Mouse (Mus musculus): ENCODE results near the gene Tm9sf3. TPM values are rescaled to one million over a fixed set of nuclear protein-coding genes. Genes with fewer than 3 reads are reported as not detected.

Gene Tm9sf3
- polyA plus RNA-seq, 1 experiment from 2014 or later, result 105 TPM

- no peak for ATAC-seq (ENCODE audit: low read depth)
- H3K4me1 ChIP-seq (replicated peaks), result peaks cover 32% of the 10 kb centered on the region
- 49% methylated on average over 2 of the region's 2 CpGs for WGBS
These were observed 5.1 kb downstream of the Tm9sf3 start for GRCm38 (mm10) chr19:41258707-41259106.

GRCm38 (mm10) chr19:41254584-41254983 is 9.2 kb downstream of the Tm9sf3 start:
- Histone ChIP-seq H3K9me3 (no peaks in the 10 kb centered on the region), H3K9ac (no peak overlapping the region), H3K4me3 (no peak overlapping the region), H3K27ac (replicated peaks) (no peak overlapping the region), H3K4me1 (replicated peaks) (peaks cover under 1% of the 10 kb centered on the region; the same call in 1 of the 2 replicates), H3K36me3 (0 out of 2 replicates have a peak, but pooled peaks cover 4% of the 10 kb centered on the region), H3K27me3 (no peaks in the 10 kb centered on the region), H3K4me2 (no peak overlapping the region)
- WGBS, result 92% methylated on average over 5 of the region's 5 CpGs
- ATAC-seq (ENCODE audit: low read depth), result no peak

More at GRCm38 (mm10) chr19:41258707-41259106, 5.1 kb downstream of the Tm9sf3 start:
- Histone ChIP-seq H3K4me3 (no peak overlapping the region), H3K36me3 (no peaks in the 10 kb centered on the region), H3K9me3 (no peaks in the 10 kb centered on the region), H3K4me2 (no peak overlapping the region), H3K27ac (replicated peaks) (no peak overlapping the region), H3K9ac (no peak overlapping the region), H3K27me3 (no peaks in the 10 kb centered on the region)

DNA sequence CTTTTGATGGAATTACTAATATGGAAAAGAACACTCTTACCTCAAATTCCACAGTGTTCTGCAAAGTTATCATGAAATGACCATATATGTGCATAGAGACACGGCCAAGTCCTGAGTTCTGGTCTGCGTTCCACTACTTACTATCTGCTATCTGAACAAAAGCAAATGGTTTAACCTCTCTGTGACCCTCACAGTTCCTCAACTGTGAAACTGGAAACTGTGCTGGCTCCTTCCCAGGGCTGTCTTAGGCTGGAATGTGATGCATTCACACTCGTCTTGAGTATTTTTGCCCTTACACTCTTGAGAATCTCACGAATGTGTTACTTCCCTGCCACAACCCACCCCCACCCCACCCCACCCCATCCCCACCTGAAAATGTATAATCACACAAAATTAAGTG is 14.8 kb downstream of the Tm9sf3 start:
- no peak for ATAC-seq (ENCODE audit: low read depth)
- WGBS, result 77% methylated on average over 4 of the region's 4 CpGs

GRCm38 (mm10) chr19:41248271-41248670 is 15.5 kb downstream of the Tm9sf3 start:
- no peaks in the 10 kb centered on the region for H3K27me3 ChIP-seq
- 92% methylated on average over 3 of the region's 3 CpGs for WGBS
- ATAC-seq (ENCODE audit: low read depth), result no peak

More for the DNA sequence above, 14.8 kb downstream of the Tm9sf3 start:
- no peak overlapping the region for H3K27ac ChIP-seq (replicated peaks)
- no peaks in the 10 kb centered on the region for H3K27me3 ChIP-seq
- peaks cover 7% of the 10 kb centered on the region; the same call in 1 of the 2 replicates for H3K4me1 ChIP-seq (replicated peaks)
- no peak overlapping the region for H3K4me2 ChIP-seq
- H3K9ac ChIP-seq, result no peak overlapping the region
- peaks cover 21% of the 10 kb centered on the region for H3K36me3 ChIP-seq
- no peak overlapping the region for H3K4me3 ChIP-seq
- no peaks in the 10 kb centered on the region for H3K9me3 ChIP-seq

DNA sequence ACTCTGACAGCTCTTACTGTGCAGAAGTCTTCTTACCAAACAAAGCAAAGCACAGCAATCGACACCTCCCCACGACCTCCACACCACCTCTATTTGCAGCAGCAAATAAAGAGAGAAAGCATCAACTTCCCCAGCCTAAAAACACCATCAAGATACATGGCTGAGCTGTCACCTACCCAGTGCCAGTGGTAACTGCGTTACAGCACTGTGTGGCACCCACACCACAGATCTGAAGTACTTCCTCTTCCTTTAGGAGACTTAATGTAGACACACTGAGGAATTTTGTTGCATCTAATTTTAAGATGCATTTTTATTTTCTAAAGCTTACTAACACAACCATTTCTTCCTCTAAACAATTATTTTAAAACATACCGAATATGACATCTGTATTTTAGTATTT is 17.5 kb downstream of the Tm9sf3 start:
- H3K4me2 ChIP-seq, result no peak overlapping the region
- peaks cover 7% of the 10 kb centered on the region; the same call in 1 of the 2 replicates for H3K4me1 ChIP-seq (replicated peaks)
- H3K9me3 ChIP-seq, result no peaks in the 10 kb centered on the region
- H3K9ac ChIP-seq, result no peak overlapping the region
- H3K4me3 ChIP-seq, result no peak overlapping the region
- H3K27ac ChIP-seq (replicated peaks), result no peak overlapping the region
- 87% methylated on average over 4 of the region's 4 CpGs for WGBS
- ATAC-seq (ENCODE audit: low read depth), result no peak
- H3K27me3 ChIP-seq, result no peaks in the 10 kb centered on the region
- H3K36me3 ChIP-seq, result peaks cover 38% of the 10 kb centered on the region

More at GRCm38 (mm10) chr19:41248271-41248670, 15.5 kb downstream of the Tm9sf3 start:
- Histone ChIP-seq H3K4me1 (replicated peaks) (peaks cover 7% of the 10 kb centered on the region; the same call in 1 of the 2 replicates), H3K36me3 (peaks cover 25% of the 10 kb centered on the region), H3K9ac (no peak overlapping the region), H3K4me3 (no peak overlapping the region), H3K4me2 (no peak overlapping the region), H3K27ac (replicated peaks) (no peak overlapping the region), H3K9me3 (no peaks in the 10 kb centered on the region)

DNA sequence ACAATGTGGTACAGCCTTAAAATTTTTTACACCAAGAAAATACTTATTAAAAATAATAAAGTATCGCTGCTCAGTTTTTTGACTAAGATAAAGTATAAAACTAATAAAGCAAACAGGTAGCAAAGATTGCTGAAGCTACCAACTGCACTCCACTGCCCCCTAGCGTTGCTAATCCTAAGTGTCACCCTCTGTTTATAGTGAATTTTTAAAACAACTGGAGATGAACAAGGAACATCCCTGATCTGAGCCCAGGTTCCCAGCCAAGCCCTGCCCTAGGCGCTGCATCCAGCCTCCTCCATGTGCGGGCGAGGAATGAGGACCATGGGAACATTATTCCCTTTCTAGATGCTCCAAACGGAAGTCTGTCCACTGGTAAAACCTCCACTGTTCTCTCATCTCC is 19.2 kb downstream of the Tm9sf3 start:
- no peak overlapping the region for H3K4me3 ChIP-seq
- no peak for ATAC-seq (ENCODE audit: low read depth)
- no peak overlapping the region for H3K27ac ChIP-seq (replicated peaks)
- no peak overlapping the region for H3K9ac ChIP-seq
- no peaks in the 10 kb centered on the region for H3K9me3 ChIP-seq
- no peak overlapping the region for H3K4me2 ChIP-seq
- peaks cover 51% of the 10 kb centered on the region for H3K36me3 ChIP-seq
- WGBS, result 65% methylated on average over 6 of the region's 6 CpGs
- no peaks in the 10 kb centered on the region for H3K27me3 ChIP-seq
- H3K4me1 ChIP-seq (replicated peaks), result peaks cover 7% of the 10 kb centered on the region; the same call in 1 of the 2 replicates

DNA sequence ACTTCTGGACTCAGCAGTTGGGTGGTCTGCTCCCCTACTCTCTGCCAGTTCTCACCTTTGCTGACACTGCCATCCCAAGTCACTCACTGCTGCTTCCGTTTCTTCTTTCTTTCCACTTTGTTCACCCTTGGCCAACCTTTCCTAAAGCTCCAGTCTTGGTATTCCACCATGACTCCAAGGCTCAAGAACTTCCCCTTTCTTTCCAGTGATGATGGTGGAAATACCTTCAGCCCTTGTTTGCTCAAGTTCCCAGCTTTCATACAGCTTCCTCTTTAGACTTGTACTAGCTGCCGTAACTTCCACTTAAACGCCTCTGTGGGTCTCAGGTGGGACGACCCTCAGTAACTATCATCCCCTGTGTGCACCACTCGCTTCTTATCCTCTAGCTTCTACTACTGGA is 21.8 kb downstream of the Tm9sf3 start:
- Histone ChIP-seq H3K27me3 (no peaks in the 10 kb centered on the region), H3K36me3 (peaks cover 71% of the 10 kb centered on the region), H3K9ac (no peak overlapping the region), H3K4me3 (no peak overlapping the region), H3K4me1 (replicated peaks) (no peaks in the 10 kb centered on the region), H3K9me3 (no peaks in the 10 kb centered on the region), H3K27ac (replicated peaks) (no peak overlapping the region), H3K4me2 (no peak overlapping the region)
- WGBS, result 92% methylated on average over 5 of the region's 5 CpGs
- no peak for ATAC-seq (ENCODE audit: low read depth)

- Histone ChIP-seq H3K27ac (replicated peaks) (no peak overlapping the region), H3K9me3 (no peaks in the 10 kb centered on the region; the same call in 1 of the 2 replicates), H3K4me3 (no peak overlapping the region), H3K9ac (no peak overlapping the region), H3K36me3 (peaks cover 72% of the 10 kb centered on the region), H3K4me1 (replicated peaks) (no peaks in the 10 kb centered on the region), H3K27me3 (no peaks in the 10 kb centered on the region), H3K4me2 (no peak overlapping the region)
- 92% methylated on average over 4 of the region's 4 CpGs for WGBS
- no peak for ATAC-seq (ENCODE audit: low read depth)
These were observed 30.1 kb downstream of the Tm9sf3 start for GRCm38 (mm10) chr19:41233698-41234097.

DNA sequence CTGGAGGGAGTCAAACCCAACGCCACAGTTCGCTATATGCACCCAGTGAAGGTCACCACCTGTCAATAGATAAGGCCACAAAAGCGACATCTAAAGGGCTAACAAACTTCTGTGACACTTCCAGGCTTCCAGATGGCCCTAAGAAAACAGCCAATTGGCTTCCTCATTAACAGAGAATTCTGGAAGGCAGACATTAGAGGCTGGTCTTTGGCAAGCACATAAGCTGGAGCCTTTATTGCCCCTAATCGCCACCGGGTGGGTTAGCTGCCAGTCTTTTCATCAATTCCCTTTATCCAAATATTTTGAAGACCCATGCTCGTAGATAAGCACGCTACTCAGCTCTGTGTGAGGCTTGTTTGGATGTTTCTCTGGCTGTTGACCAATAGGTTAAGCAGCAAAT is 55.5 kb downstream of the Tm9sf3 start:
- no peak overlapping the region for H3K27ac ChIP-seq (replicated peaks)
- WGBS, result 57% methylated on average over 7 of the region's 7 CpGs
- no peak overlapping the region for H3K4me2 ChIP-seq
- H3K4me3 ChIP-seq, result no peak overlapping the region
- peaks cover 23% of the 10 kb centered on the region for H3K4me1 ChIP-seq (replicated peaks)
- H3K9ac ChIP-seq, result no peak overlapping the region
- H3K27me3 ChIP-seq, result peaks cover 52% of the 10 kb centered on the region
- peaks cover 12% of the 10 kb centered on the region; the same call in 1 of the 2 replicates for H3K36me3 ChIP-seq
- no peak for ATAC-seq (ENCODE audit: low read depth)
- H3K9me3 ChIP-seq, result no peaks in the 10 kb centered on the region

DNA sequence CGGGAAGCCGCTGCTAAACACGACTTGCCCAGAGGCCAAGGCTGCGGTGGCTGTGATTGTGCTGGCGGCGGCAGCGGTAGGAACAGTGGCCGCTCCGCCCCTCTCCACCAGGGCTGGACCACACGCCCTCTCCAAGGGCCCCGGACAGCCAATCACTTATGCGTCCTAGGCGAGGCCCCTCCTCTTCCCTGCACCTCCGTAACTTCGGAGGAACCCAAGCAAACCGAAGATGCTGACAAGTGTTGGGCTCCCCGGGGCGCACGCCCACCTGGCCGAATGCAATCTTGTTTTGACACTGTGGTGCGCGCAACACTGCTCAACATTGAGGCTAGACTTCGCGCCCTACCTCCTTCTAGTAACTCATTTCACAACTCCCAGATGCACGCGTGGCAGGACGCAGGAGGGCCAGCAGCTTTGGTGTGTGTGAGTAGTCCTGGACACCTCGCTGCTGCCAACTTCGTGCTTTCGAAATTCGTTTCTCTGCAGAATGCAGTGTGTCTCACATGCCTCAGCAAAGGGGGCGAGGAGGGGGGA is 56.9 kb downstream of the Tm9sf3 start, which contains the start of gene Tll2:
TSS of gene Tll2 (minus strand) at position 25 of the 534 bp plus-strand sequence.
- no peak within 1 kb of the TSS for H3K27ac ChIP-seq (replicated peaks)

DNA sequence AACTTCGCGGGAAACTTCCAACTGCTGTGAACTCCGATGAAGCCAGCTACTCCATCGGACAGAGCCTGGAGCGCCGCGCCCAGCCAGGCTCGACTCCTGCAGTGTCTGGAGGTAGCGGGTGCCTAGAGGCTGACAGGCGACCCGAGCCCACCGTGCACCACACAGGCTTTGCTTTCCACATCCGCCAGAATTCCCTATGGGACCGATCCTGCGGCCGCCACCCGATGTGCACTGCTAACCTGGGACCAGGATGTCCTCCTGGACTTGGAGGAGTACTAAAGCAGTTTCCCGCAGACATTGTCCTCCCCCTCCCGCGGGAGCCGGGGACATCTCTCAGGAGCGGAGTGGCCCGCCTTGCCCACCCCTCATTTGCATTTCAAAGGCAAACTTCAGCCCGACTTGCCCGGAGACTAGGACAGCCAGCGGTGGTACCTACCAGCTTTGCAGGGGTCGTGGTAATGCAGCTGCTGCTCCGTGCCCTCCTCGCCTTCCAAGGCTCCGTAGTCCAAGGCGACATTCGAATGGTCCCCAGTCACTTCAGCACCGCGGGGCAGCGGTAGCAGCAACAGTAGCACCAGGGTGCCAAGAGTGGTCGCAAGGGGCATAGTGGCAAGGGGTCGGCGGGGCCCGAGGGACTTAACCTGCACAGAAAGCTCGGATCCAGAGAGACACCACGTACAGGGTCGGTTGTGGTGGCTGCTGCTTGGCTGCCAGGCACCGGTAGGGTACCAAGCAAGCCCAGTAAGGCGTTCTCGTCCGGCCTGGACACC is 57.6 kb downstream of the Tm9sf3 start:
- peak overlapping the region; percentile 44 for H3K4me3 ChIP-seq
- H3K4me2 ChIP-seq, result peak overlapping the region; percentile 93
- peaks cover 8% of the 10 kb centered on the region; the same call in 1 of the 2 replicates for H3K36me3 ChIP-seq
- H3K27ac ChIP-seq (replicated peaks), result no peak overlapping the region
- H3K4me1 ChIP-seq (replicated peaks), result peaks cover 23% of the 10 kb centered on the region
- H3K27me3 ChIP-seq, result peaks cover 52% of the 10 kb centered on the region
- ATAC-seq (ENCODE audit: low read depth), result peak; percentile 47
- H3K9ac ChIP-seq, result peak overlapping the region; percentile 68
- H3K9me3 ChIP-seq, result no peaks in the 10 kb centered on the region
- WGBS, result under 1% methylated on average over 46 of the region's 46 CpGs

More for the DNA sequence above, 56.9 kb downstream of the Tm9sf3 start, which contains the start of gene Tll2:
- Histone ChIP-seq H3K4me1 (replicated peaks) (peaks cover 23% of the 10 kb centered on the region), H3K27me3 (peaks cover 52% of the 10 kb centered on the region), H3K4me2 (peak within 1 kb of the TSS; percentile 93), H3K9ac (peak within 1 kb of the TSS; percentile 68), H3K36me3 (peaks cover 8% of the 10 kb centered on the region; the same call in 1 of the 2 replicates), H3K9me3 (no peaks in the 10 kb centered on the region), H3K4me3 (peak within 1 kb of the TSS; percentile 44)
- WGBS, result 2% methylated on average over 32 of the region's 32 CpGs
- peak; percentile 94 for ATAC-seq (ENCODE audit: low read depth)

Measured in neural tube, embryonic 13.5 days (tissue).